Mouse (Mus musculus) testis, adult 2 months (tissue): ENCODE results near the gene Tpm1. TPM values are rescaled to one million over a fixed set of nuclear protein-coding genes. Genes with fewer than 3 reads are reported as not detected.

Experiments
- H3K27ac ChIP-seq: fragments of 200-500 bp; 2 replicates; pipeline ENCODE4 v1.5.1; 2012; ENCODE audit warnings: low read depth, low read length; ENCODE audit not compliant: control insufficient read depth, insufficient read depth
- H3K27me3 ChIP-seq: fragments of 200-500 bp; 2 replicates; pipeline ENCODE4 v1.6.1; 2012; ENCODE audit warnings: mild to moderate bottlenecking, low read length, moderate library complexity; ENCODE audit not compliant: control insufficient read depth, insufficient read depth
- H3K36me3 ChIP-seq: fragments of 200-500 bp; 2 replicates; pipeline ENCODE4 v1.6.1; 2012; ENCODE audit warnings: mild to moderate bottlenecking, low read length; ENCODE audit not compliant: control insufficient read depth, insufficient read depth
- H3K4me1 ChIP-seq: fragments of 200-500 bp; 2 replicates; pipeline ENCODE4 v1.6.1; 2012; ENCODE audit warnings: low read length; ENCODE audit not compliant: control insufficient read depth, insufficient read depth
- H3K4me3 ChIP-seq: fragments of 200-500 bp; 2 replicates; pipeline ENCODE4 v1.5.1; 2012; ENCODE audit warnings: low read depth, mild to moderate bottlenecking, low read length, moderate library complexity, mixed read lengths; ENCODE audit not compliant: control insufficient read depth
- CTCF ChIP-seq: fragments of 200-500 bp; IDR thresholded peaks from 2 replicates; pipeline ENCODE4 v1.5.1; 2012; ENCODE audit warnings: low read depth, mild to moderate bottlenecking, inconsistent platforms, low read length, moderate library complexity; ENCODE audit not compliant: control insufficient read depth, insufficient read depth, insufficient replicate concordance
- POLR2A ChIP-seq: fragments of 200-500 bp; IDR thresholded peaks from 2 replicates; pipeline ENCODE4 v1.6.1; 2012; ENCODE audit warnings: low read depth, mild to moderate bottlenecking, inconsistent platforms, low read length, moderate library complexity; ENCODE audit not compliant: control insufficient read depth
- polyA plus RNA-seq: library from polyadenylated mRNA; depleted of rRNA; stranded (reverse); fragments of >200 nt; gene quantifications from 2 replicates; pipeline ENCODE4 v1.2.3, GENCODE M21; 2012

Gene Tpm1
- polyA plus RNA-seq, 1 experiment = 17.0 TPM

DNA sequence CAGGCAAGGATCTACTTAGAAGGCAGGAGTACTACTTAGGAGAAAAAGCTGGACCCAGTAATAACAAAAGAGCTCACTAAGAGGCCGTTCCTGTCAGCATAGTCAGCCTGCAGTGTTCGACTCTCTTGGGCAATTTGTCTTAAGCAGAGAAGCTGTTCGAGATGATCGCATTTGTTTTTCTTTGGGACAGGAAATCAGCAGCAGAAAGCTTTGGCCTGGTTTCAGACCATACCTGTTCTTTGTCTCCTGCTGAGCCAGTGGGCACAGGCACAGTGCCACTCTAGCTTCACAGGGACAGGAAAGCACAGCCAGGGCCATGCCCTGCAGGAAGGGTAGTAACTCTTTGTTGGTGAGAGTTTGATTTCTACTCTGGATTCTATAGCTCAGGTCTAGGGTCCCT lies 42.8 kb downstream of the Tpm1 start:
- no peaks in the 10 kb centered on the region for H3K36me3 ChIP-seq
- no peaks in the 10 kb centered on the region for H3K4me1 ChIP-seq
- TF ChIP-seq POLR2A (no peak), CTCF (no peak)
- no peak overlapping the region for H3K4me3 ChIP-seq
- no peaks in the 10 kb centered on the region for H3K27me3 ChIP-seq
- no peak overlapping the region for H3K27ac ChIP-seq

DNA sequence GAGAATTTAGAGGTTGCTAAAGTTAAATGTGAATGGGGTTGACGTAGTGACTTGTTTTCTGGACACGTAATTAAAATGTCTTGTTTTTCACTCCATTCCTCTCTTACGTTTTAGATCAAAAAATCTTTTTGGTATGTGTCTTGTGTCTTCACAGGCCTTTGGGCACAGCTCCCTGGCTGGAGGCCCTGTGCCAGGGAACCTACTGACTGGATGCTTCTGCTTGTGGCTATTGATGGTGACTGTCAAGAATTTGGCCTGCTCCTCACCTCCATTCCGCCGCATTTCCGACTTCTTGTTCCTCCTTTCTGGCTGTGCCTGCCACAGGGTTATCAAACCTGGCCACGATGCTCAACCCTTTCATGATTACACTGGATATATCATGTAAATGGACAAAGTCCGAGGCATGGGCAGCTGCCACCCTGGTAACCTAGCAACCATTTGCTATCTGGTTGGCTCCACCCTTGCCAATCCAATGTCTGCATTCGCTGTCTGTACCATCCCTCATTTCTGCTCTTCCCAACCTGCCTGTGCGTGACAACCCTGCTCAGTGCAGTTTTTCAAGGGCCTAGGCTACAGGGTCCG lies 44.0 kb downstream of the Tpm1 start:
- TF ChIP-seq CTCF (no peak), POLR2A (no peak)
- no peak overlapping the region for H3K4me3 ChIP-seq
- H3K36me3 ChIP-seq = no peaks in the 10 kb centered on the region
- H3K27ac ChIP-seq = no peak overlapping the region
- H3K27me3 ChIP-seq = no peaks in the 10 kb centered on the region
- H3K4me1 ChIP-seq = no peaks in the 10 kb centered on the region

DNA sequence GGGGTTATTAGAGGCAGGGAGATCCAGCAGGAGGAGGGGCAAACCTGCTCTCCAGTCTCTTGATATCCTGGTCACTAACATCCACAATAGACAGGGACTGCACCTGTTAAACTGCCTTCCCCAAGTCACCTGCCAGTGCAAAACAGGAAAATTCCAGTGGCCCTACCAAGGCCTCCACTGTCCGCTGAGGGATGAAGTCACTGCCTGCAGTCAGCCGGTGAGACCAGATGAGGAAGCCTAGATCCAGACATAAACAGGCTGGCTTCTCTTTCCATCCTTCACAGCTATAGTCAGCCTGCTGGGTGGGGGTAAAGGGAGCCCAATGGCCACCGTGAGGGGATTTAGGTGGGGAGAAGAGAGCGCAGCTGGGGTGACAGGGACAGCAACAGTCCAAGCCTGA lies 45.5 kb downstream of the Tpm1 start:
- no peak for TF ChIP-seq CTCF
- TF ChIP-seq POLR2A = no peak
- Histone ChIP-seq H3K27ac (no peak overlapping the region), H3K4me3 (no peak overlapping the region), H3K27me3 (no peaks in the 10 kb centered on the region), H3K36me3 (no peaks in the 10 kb centered on the region), H3K4me1 (no peaks in the 10 kb centered on the region)

DNA sequence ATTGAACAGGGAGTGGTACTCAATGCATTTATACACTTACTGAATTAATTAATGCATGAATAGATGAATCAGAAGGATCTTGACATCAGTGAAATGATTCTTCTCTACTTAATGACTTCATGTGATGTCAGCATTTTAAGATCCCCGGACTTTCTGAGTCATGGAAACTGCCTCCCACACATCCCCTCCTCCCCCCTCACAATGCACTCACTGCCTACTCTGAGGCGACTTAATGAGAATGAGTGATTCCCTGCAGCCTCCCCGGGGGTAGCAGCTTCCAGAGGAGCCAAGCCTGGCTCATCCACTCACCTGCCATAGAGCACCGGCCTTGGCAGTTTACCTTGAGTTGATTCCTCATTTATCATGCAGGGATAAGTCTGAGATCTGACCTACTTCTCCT lies 46.0 kb downstream of the Tpm1 start:
- no peak overlapping the region for H3K4me3 ChIP-seq
- H3K36me3 ChIP-seq = no peaks in the 10 kb centered on the region
- TF ChIP-seq CTCF = no peak
- TF ChIP-seq POLR2A = no peak

DNA sequence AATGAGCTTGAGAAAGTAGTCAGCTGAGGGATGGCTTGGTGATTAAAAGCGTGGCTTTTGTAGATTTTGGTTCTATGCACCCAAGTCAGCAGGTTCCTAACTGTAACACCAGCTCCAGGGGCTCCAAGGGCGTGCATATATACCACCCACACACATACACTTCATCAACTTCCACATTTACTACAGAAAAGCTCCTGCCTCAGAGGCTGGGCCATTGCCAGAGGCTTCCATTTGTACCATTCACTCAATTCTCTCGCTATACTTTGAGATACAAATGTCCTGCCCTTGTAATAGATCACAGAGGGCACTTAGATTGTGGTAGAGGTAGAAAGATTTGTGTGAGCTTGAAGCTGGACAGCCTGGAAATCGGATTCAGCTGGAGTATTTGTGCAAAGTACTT lies 47.7 kb downstream of the Tpm1 start:
- TF ChIP-seq POLR2A = no peak
- no peak for TF ChIP-seq CTCF
- Histone ChIP-seq H3K27me3 (no peaks in the 10 kb centered on the region), H3K4me3 (no peak overlapping the region), H3K4me1 (no peaks in the 10 kb centered on the region), H3K27ac (no peak overlapping the region), H3K36me3 (no peaks in the 10 kb centered on the region)

More for the DNA sequence above, 46.0 kb downstream of the Tpm1 start:
- no peaks in the 10 kb centered on the region for H3K27me3 ChIP-seq
- H3K27ac ChIP-seq = no peak overlapping the region
- no peaks in the 10 kb centered on the region for H3K4me1 ChIP-seq

DNA sequence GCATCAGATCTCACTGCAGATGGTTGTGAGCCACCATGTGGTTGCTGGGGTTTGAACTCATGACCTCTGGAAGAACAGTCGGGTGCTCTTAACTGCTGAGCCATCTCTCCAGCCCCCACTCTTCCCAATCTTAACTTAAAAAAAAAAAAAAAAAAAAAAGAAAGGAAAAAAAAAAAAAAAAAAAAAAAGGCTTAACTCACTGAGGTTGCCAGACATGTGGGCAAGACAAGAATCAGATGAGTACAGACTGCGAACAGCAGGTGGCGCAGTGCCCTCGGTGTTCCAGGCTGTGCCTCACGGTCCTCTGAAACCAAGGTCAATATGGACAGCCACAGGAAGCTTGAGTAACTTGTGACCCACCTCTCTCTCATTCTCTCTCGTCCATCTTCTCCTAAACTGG lies 48.2 kb downstream of the Tpm1 start:
- no peak for TF ChIP-seq POLR2A
- peak; percentile 83; the same call in 1 of the 2 replicates for TF ChIP-seq CTCF
- H3K36me3 ChIP-seq = no peaks in the 10 kb centered on the region
- no peak overlapping the region for H3K4me3 ChIP-seq
- no peaks in the 10 kb centered on the region for H3K27me3 ChIP-seq
- no peaks in the 10 kb centered on the region for H3K4me1 ChIP-seq
- H3K27ac ChIP-seq = no peak overlapping the region

DNA sequence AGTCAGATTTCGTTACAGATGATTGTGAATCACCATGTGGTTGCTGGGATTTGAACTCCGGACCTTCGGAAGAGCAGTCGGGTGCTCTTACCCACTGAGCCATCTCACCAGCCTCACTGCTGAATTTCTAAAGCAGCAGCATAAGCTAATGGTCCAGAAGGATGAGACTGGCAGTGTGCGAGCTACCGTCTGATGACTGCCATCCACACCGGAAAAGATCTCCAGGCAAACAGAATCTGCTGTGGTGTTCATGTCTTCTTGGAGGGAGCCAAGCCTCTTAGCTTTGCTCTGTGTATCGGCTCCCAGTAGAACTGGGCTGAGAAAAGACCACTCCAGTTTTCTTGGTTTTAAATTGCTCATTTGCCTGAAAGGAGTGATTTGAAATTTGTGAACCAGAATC lies 49.5 kb downstream of the Tpm1 start:
- H3K4me1 ChIP-seq = no peaks in the 10 kb centered on the region
- no peaks in the 10 kb centered on the region for H3K36me3 ChIP-seq
- H3K27ac ChIP-seq = no peak overlapping the region
- no peaks in the 10 kb centered on the region for H3K27me3 ChIP-seq
- TF ChIP-seq POLR2A (no peak), CTCF (no peak)
- no peak overlapping the region for H3K4me3 ChIP-seq

DNA sequence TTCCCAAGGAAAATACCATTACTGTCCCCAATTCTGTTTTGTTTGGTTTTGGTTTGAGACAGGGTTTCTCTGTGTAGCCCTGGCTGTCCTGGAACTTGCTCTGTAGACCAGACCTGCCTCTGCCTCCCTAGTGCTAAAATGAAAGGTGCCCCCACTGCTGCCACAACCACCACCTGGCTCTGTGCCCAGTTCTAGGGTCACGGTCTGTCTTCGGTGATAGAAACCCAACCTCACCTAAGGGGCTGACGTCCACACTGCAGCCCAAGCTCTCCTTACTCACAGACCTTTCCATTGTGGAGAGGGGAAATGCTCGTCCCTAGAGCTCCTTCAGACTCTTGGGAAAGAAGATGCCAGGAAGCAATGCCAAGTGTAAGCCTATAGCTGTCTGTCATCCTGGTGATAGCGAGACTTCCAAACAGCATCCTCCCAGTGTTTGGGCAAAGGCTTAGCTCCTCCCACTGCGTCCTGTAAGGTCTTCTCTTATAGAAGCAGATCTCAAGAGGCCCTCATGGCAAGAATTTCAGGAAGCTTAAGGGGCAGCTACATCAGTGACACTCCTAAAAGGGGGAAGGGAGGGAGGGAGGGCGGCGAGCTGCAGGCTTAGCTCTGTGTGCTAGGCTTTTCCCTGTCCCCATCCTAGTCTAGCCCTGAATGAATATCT lies 57.3 kb downstream of the Tpm1 start:
- H3K27me3 ChIP-seq = no peaks in the 10 kb centered on the region
- no peaks in the 10 kb centered on the region for H3K36me3 ChIP-seq
- TF ChIP-seq POLR2A (no peak), CTCF (no peak)
- no peak overlapping the region for H3K27ac ChIP-seq
- no peaks in the 10 kb centered on the region for H3K4me1 ChIP-seq
- no peak overlapping the region for H3K4me3 ChIP-seq
